Mouse (Mus musculus): ENCODE data around the gene Tubb2b.

Tubb2b gene

GRCm38 (mm10) chr13:34130226-34130731 is at the start of gene Tubb2b:
Tubb2b (minus strand) TSS chr13:34130466.
- DNase-seq, result peak; percentile 98

GRCm38 (mm10) chr13:34174025-34174424 is 43.8 kb upstream of the Tubb2b start:
- no peak for DNase-seq

DNA sequence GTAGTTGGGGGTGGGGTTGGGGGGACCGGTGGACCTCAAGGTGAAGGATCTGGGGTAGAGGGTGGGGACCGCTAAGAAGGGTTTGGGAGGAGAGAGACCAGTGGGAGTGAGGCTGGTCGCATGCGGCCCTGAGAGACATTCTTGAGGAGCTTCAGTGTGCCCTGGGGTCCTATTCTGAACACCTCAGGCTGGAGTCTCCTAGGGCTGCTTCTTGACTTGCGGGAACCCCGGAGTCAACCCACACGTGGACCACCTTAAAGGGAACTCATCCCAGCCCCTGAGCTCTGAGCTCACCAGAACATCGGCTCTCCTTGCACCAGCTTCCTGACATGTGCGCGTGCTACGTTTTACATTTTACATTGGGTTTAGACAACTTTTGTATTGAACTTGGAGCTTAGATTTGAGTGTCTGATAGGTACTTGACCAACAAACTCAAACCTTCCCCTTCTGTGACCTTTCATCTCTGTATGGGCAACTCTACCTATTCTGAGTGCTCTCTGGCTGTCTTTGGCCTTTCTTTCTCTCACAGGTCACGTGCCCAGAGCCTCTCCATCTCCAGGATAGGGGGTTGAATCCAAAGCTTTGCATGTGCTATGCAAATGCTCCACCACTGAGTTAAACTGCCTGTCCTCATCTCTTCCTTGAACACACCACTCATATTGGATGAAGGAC is 33.2 kb upstream of the Tubb2b start:
- DNase-seq, result no peak

GRCm38 (mm10) chr13:34162491-34163303 is 32.4 kb upstream of the Tubb2b start, which contains the start of gene Psmg4:
Psmg4 (plus strand) TSS chr13:34162964.
- DNase-seq, result peak; percentile 94

- no peak for DNase-seq
Measured at GRCm38 (mm10) chr13:34159926-34160325, 29.7 kb upstream of the Tubb2b start.

- DNase-seq, result no peak
Measured at GRCm38 (mm10) chr13:34157596-34158157, 27.4 kb upstream of the Tubb2b start.

- peak; percentile 6 for DNase-seq
Measured at GRCm38 (mm10) chr13:34156840-34157185, 26.5 kb upstream of the Tubb2b start.

- DNase-seq, result peak; percentile 10
Measured at GRCm38 (mm10) chr13:34156133-34156839, 26.0 kb upstream of the Tubb2b start.

GRCm38 (mm10) chr13:34154931-34155272 is 24.6 kb upstream of the Tubb2b start:
- DNase-seq, result peak; percentile 73

DNA sequence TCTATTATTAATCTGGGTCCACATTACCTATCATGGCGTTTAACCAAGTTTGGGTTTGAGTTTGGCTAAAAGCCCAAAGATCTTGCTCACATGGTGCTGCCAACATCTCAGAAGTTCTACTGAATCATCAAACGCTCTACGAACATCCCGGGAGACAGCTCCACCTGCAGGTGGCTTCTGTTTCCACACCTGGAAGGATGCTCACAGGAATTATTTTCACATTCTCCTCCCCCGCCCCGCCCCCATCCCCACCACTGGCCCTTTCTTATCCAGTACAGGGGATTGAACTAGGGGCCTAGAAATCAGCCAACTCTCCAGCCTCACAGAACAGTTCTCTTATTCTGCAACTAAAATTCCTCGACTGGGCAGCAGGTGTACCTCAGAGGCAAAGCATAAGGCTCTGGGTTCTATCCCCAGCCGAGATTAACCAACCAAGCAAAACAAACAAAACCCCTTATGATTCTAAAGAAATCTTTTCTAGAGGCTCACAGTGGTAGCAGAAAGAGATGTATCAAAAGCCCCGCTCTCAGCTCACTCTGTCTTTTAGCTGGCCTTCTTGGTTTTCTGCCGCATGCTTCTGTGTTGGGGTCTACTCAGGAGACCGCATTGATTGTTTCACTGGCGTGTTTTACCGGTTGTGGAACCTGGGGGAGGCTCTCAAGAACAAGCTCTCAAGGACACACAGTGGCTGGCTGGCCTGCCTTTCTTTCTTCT is 24.1 kb upstream of the Tubb2b start:
- DNase-seq, result peak; percentile 76

DNA sequence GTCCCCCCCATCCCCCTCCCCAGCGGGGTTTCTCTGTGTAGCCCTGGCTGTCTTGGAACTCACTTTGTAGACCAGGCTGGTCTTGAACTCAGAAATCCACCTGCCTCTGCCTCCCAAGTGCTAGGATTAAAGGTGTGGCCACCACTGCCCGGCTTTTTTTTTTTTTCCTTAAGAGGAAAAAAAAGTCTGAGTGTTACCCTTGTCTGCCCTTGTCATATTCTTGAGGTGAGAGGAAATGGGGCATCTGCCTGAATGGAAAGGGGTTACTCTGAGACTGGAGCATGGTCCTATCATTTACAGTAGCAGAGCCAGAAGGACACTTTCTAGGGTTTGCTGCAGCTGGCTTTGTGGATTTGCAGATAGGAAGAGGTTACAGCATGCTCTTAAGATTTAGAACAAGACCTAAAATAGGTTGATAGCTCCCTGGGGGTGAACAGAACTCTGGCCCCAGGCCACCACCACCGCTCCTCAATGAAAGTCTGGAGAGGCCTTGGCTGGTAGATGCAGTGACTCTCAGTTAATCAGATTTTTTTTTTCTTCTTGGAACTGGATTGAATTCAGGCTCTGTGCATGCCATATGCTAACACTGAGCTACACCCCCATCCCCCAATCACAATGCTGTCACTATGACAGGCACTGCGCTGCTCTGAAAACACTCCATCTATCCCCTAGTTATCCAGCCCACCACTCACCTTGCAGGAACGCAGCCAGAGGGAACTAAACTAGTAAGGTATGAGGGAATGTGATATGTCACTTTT is 23.2 kb upstream of the Tubb2b start:
- DNase-seq, result peak; percentile 4

GRCm38 (mm10) chr13:34152695-34153094 is 22.4 kb upstream of the Tubb2b start:
- DNase-seq, result no peak

- no peak for DNase-seq
Measured at GRCm38 (mm10) chr13:34151425-34151824, 21.2 kb upstream of the Tubb2b start.

GRCm38 (mm10) chr13:34150271-34151027 is 20.2 kb upstream of the Tubb2b start:
- DNase-seq, result peak; percentile 45

- DNase-seq, result no peak
Measured at GRCm38 (mm10) chr13:34149463-34150176, 19.4 kb upstream of the Tubb2b start.

DNA sequence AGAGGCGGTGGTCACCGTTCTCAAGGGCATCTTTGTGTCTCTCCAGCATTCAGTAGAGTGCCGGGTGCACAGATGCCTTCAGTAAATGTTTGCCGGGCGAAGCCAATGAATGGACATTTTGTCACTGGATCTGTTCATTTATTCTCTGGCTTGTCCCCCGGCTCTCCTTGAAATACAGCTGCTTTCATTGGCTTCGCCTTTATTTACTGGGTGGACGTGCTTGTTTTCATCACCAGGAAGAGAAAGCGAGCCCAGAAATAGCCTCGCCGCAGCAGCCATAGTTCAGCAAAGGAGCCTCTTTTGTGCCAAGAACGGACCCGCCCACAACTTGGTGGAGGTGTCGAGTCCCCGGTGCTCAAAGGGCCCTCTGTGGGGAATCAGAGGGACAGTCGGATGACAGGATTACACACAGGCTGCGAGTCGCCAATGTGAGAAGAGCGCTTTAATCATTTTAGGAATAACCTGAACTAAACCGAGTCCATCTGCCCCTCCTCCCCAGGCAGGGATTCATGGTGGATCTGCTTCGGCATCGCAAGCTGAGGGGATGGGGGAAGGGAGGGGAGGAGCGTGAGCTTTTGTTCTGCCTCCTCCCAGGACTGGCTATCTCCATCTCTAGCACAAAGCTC is 18.6 kb upstream of the Tubb2b start:
- DNase-seq, result peak; percentile 88

GRCm38 (mm10) chr13:34148181-34148580 is 17.9 kb upstream of the Tubb2b start:
- DNase-seq, result no peak

GRCm38 (mm10) chr13:34146916-34147315 is 16.6 kb upstream of the Tubb2b start:
- peak; percentile 7 for DNase-seq

DNA sequence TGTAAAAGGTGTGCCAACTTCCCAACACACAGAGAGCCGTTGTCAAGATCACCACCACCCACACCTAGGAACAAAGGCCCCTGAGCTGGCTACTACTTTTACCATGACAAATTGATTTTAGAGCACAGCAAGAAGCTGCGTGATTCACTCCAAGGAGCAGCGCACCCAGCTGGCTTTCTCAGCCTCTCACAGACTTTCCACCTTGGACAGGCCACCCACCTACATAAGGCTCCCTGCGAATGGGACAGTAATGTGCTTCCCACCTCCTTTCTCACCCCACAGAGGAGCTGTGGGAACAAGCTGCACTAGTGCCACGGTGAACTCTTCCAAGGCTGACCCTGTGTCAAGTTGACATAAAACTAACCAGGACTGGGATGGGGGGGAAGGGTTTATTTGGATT is 13.1 kb upstream of the Tubb2b start:
- no peak for DNase-seq

- no peak for DNase-seq
Measured at GRCm38 (mm10) chr13:34136605-34137004, 6.3 kb upstream of the Tubb2b start.
